Mouse (Mus musculus) retina, embryonic 14.5 days (tissue): Measurements from ENCODE around the gene Col25a1.

Experiments used
- DNase-seq: peaks from one replicate; pipeline ENCODE4 v3.0.0-alpha.2; 2015; ENCODE audit warnings: low spot score

Col25a1 gene

GRCm38 (mm10) chr3:130161323-130161917, 30.1 kb downstream of the Col25a1 start:
- DNase-seq: no peak

GRCm38 (mm10) chr3:130166875-130167274, 35.6 kb downstream of the Col25a1 start:
- no peak for DNase-seq

DNA sequence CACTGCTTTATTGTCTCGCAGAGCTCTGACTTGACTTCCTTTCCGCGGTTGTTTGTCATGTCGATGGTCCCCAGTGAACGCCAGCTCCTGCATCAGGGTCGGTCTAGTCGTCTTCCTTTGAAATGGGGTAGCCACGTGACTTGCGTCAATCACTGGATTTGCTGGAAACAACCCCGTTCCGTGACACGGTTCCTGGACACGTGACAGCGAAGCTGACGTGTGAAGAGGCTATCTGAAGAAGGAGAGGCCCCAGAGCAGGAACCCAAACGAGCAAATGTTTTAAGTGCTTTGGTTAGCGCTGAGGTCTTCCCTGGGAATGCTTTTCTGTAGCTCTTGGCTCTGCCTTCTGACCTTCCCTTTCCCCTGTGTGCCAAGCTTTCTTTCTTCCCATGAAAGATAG, 41.5 kb downstream of the Col25a1 start:
- no peak for DNase-seq

- peak; percentile 88 for DNase-seq
Measured at GRCm38 (mm10) chr3:130180181-130180940, 49.1 kb downstream of the Col25a1 start.

DNA sequence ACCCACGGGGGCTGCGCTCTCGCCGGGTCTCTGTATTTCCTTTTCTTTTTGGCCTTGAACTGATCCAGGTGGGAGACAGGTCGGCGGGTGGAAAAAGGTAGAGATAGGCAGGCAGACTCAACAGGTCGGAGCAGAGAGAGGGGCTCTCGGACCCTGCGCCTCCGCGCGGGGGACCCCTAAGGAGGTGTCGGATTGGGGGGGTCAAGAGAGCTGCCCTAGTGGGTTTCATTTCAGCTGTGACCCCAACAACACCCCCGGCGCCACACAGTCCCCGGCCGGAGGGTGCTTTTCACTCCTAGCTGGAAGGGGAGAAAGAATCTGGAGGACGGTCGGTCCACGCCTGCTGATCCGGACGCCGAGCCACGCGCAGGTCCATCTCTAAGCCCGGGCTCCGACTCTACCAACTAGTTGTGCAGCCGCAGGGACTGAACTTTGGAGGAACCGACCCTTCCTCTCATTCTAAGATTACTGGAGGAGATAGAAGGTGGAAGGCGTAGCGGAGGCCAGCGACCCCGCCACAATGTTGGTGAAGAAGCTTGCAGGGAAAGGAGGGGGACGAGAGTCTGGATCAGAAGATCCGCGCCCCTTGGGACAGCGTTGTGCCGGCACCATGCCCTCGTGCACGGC, 49.8 kb downstream of the Col25a1 start:
- peak; percentile 46 for DNase-seq

GRCm38 (mm10) chr3:130181591-130181980, 50.3 kb downstream of the Col25a1 start:
- no peak for DNase-seq

- DNase-seq: no peak
Measured at GRCm38 (mm10) chr3:130182450-130182849, 51.1 kb downstream of the Col25a1 start.

DNA sequence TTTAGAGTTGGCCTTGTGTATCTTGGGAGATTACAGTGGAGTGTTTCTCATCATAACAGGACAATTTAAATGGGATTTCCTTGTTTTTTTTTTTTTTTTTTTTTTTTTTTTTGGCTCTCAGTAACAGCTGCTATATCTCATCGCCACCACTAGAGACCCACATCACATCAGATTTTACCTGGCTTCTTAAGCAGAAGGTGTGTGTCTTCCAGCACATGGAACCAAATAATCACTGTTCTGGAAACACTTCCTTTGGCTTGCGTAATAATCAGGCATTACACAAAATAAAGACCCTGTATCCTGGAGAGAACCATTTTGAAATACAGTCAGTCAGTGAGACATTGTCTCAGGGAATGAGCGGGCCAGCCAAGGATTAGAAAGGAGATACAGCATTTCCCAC, 53.8 kb downstream of the Col25a1 start:
- no peak for DNase-seq

DNA sequence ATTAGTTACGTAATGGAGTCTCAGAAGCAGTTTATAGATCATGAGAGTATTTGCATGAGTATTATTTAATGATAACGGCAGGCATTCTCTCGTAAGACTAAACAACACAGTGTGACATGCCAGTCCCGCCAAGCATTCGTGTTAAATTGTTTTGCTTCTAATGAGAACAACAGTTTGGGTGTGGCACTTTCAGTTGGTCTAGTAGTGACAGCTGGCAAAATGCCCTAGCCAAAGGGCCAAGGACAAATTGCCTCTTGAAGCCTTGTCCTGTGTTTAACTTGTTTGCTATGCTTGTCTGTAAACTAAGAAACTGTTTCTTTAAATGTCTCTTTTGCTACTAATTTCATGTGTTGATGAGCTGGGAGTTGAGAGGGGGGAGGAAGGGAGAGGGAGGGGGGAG, 56.3 kb downstream of the Col25a1 start:
- no peak for DNase-seq

DNA sequence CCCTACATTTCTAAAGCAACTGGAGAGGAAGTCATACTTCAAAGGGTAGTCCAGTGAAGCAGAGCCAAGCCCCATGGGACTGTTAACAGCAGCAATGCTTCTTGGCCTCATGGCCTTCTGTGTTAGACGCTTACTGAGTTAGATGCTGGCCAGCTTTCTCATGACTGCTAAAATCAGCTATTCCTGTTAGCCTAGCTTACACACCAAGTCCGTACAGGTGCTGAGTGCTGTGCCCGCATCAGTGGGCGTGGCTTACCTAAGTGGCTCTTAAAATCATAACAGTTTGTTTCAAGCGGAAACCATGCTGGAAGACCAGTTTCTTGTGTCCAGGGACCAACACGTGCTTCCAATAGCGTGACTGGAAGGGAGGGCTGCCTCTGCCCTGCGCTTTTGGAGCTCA, 62.1 kb downstream of the Col25a1 start:
- DNase-seq: no peak

DNA sequence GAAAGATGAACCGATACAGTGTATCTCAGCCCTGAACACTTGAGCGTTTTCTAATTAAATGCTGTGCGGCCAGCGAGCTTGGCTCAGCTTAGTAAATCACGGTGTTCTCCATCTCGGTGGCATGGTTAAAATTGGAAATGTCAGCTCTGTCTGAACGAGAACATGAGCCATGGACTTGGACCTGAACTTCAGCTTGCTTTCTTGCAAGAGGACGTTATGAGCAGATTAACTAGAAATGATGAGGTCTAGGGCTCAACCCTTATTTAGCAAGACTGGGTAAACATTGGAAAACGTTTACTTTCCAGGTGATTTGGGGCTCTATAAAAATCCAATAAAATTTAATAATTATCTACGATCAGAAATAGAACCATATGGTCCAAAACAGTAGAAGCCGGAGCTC, 83.3 kb downstream of the Col25a1 start:
- no peak for DNase-seq

DNA sequence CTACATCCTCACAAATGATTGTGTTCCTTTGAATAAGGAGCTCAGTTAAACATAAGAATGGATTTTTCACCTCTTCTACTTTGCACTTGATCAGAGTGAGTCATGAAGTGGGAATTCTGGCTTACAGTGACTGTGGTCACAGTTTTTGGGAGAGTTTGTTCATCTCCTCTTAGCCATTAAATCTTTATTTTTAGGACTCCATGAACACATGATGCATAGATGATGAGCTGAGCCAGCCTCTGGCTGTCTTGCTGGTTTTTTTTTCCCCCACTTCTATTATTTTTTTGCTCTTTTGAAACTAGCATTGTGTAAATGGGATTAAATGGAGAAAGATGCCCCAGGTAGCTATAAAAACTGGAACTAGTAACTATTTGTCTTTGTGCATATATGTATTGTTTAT, 84.8 kb downstream of the Col25a1 start:
- DNase-seq: no peak

GRCm38 (mm10) chr3:130216646-130217045, 85.3 kb downstream of the Col25a1 start:
- no peak for DNase-seq

- no peak for DNase-seq
Measured at GRCm38 (mm10) chr3:130217705-130218104, 86.4 kb downstream of the Col25a1 start.

- DNase-seq: no peak
Measured at GRCm38 (mm10) chr3:130218232-130218728, 87.0 kb downstream of the Col25a1 start.

GRCm38 (mm10) chr3:130220811-130221210, 89.5 kb downstream of the Col25a1 start:
- DNase-seq: no peak

DNA sequence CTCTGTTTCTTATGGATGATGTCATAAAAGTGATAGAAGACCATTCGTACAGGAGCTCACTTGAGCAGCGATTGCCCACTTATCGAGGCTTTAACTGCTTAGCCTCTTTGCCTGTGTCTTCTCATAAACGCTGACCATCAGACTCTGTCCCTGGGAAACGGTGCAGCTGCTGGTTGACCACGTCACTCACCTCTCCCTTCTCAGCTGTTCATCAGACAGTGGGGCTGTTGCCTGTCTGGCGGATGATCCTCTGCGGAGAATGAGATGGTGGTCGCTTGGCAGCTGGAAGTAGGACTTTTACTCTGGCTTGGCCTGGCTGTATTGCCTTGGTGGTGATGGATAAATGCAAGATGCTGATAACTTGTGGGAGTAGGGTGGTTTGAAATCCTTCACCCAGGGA, 96.9 kb downstream of the Col25a1 start:
- no peak for DNase-seq

GRCm38 (mm10) chr3:130232944-130233343, 101.6 kb downstream of the Col25a1 start:
- no peak for DNase-seq

DNA sequence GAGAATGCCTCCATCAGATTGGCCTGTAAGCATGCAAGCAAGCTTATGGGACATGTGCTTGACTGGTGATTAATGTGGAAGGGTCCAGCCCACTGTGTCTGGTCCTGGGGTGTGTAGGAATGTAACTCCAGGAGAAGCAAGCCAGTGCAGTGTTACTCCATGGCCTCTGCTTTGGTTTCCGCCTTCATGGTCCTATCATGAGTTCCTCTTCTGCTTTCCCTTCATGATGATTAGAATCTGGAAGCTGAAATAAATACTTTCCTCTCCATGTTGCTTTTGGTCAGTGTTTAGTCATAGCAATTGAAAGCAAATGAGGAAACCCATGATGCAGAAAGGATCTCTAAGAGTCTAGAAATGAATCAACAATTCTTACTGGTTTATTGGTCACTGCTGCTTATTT, 103.9 kb downstream of the Col25a1 start:
- DNase-seq: no peak

- no peak for DNase-seq
Measured at GRCm38 (mm10) chr3:130236129-130236528, 104.8 kb downstream of the Col25a1 start.

GRCm38 (mm10) chr3:130237852-130238251, 106.6 kb downstream of the Col25a1 start:
- DNase-seq: no peak

GRCm38 (mm10) chr3:130241924-130242323, 110.6 kb downstream of the Col25a1 start:
- no peak for DNase-seq

DNA sequence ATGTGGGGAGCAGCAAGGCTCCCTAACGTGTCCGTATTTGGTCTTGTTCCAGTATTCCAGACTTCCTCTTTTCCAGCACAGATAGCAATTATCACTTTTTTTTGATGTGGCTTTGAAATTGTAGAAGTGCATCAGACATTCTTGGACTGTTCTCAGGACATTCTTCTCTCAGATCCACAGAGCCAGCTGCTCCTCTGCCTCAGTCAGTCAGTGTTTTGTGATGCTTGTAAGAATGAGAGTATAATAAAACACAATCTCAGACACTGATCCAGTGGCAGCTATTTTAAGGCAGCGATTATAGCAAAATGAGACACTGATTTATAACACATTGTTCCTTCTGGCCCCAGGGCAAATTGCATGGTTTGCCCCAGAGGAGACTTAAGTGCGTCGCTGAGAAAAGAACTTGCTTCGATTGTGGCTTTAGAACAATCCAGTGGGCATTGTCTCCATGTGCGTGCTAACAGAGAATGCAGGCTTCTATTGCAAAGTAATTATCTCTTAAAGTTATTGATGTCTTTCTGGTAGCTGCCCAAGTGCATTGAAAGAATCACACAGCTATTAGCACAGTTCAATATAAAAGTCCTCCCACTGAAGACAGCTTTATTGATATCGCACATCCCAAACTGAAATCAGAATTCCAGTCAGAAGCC, 111.5 kb downstream of the Col25a1 start:
- no peak for DNase-seq
